14 mouse cellular contexts compared by ENCODE assay signal in the genomic region with DNA sequence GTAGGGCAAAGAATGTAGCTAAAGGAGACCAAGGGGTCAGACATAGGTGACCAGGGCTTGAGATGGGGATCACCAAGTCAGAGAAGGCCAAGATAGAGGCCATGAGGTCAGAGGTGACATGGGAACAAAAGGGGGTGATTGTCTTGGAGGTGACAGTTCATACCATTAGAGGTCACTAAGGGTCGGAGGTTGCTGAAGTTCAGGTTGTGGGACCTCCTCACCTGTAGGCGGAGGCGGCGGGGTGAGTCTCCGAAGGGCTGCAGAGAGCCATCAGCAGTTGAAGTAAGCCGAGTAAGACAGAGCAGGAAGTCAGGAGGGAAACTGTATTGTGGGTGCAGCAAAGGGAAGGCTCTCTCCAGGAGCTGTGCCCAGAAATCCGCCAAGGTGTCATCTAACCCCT. TPM values are rescaled to one million over a fixed set of nuclear protein-coding genes. Genes with fewer than 3 reads are reported as not detected.
DNase-seq lines count a peak whose midpoint lies in the region; ATAC-seq lines count a peak whose summit lies in the region.
"Had no signal": no experiment of that assay in that cellular context is flagged by ENCODE, and none has a peak within 500 bp of the region (broad histone marks: within the 10 kb centered on the region; RNA-seq: fewer than 3 reads in every experiment).

No protein-coding gene starts in this region.

- H3K27ac ChIP-seq in embryonic facial prominence, embryonic 10.5 days (replicated peaks): no peak overlapping the region
- no peak overlapping the region for H3K27ac ChIP-seq in forebrain, embryonic 10.5 days
- no peak overlapping the region for H3K27ac ChIP-seq in hindbrain, embryonic 14.5 days
- no peak overlapping the region for H3K27ac ChIP-seq in midbrain, embryonic 13.5 days
- H3K27ac ChIP-seq: liver, embryonic 13.5 days had no signal

- intact Hi-C loops in gastrocnemius, postnatal 36 days (cut with DNase I): no loop called here

- peak overlapping the region; percentile 68 for H3K4me2 ChIP-seq in hindbrain, embryonic 14.5 days (replicated peaks)
- H3K4me2 ChIP-seq in midbrain, embryonic 13.5 days (replicated peaks): peak overlapping the region; percentile 96
- H3K4me2 ChIP-seq: liver, embryonic 13.5 days had no signal

- peaks cover 50% of the 10 kb centered on the region for H3K36me3 ChIP-seq in embryonic facial prominence, embryonic 10.5 days (replicated peaks)
- peaks cover 45% of the 10 kb centered on the region for H3K36me3 ChIP-seq in forebrain, embryonic 10.5 days (replicated peaks)
- peaks cover 38% of the 10 kb centered on the region for H3K36me3 ChIP-seq in hindbrain, embryonic 14.5 days (replicated peaks; ENCODE audit: control insufficient read depth, insufficient read depth)
- peaks cover 38% of the 10 kb centered on the region for H3K36me3 ChIP-seq in midbrain, embryonic 13.5 days
- H3K36me3 ChIP-seq: liver, embryonic 13.5 days had no signal

- WGBS in embryonic facial prominence, embryonic 10.5 days: 91% methylated on average over 7 of the region's 7 CpGs
- WGBS in forebrain, embryonic 10.5 days: 92% methylated on average over 7 of the region's 7 CpGs
- WGBS in hindbrain, embryonic 14.5 days: 83% methylated on average over 7 of the region's 7 CpGs
- WGBS in midbrain, embryonic 13.5 days: 89% methylated on average over 7 of the region's 7 CpGs

- peak overlapping the region; percentile 71 for H3K9ac ChIP-seq in hindbrain, embryonic 14.5 days
- H3K9ac ChIP-seq in midbrain, embryonic 13.5 days (replicated peaks): peak overlapping the region; percentile 94
- H3K9ac ChIP-seq: liver, embryonic 13.5 days had no signal

- H3K4me1 ChIP-seq in embryonic facial prominence, embryonic 10.5 days: peaks cover 66% of the 10 kb centered on the region
- H3K4me1 ChIP-seq in forebrain, embryonic 10.5 days: peaks cover 66% of the 10 kb centered on the region
- H3K4me1 ChIP-seq in hindbrain, embryonic 14.5 days (replicated peaks; ENCODE audit: control insufficient read depth, insufficient read depth, low read length): peaks cover 52% of the 10 kb centered on the region
- H3K4me1 ChIP-seq in midbrain, embryonic 13.5 days (replicated peaks): peaks cover 61% of the 10 kb centered on the region

- H3K9me3 ChIP-seq in embryonic facial prominence, embryonic 10.5 days: peaks cover 9% of the 10 kb centered on the region
- peaks cover 9% of the 10 kb centered on the region for H3K9me3 ChIP-seq in forebrain, embryonic 10.5 days
- H3K9me3 ChIP-seq in hindbrain, embryonic 14.5 days (ENCODE audit: control insufficient read depth, low read length): peaks cover 7% of the 10 kb centered on the region; the same call in 1 of the 2 replicates
- peaks cover 4% of the 10 kb centered on the region; the same call in 1 of the 2 replicates for H3K9me3 ChIP-seq in midbrain, embryonic 13.5 days

- ATAC-seq in hindbrain, embryonic 14.5 days (ENCODE audit: low FRiP score): no peak
- no peak for ATAC-seq in midbrain, embryonic 13.5 days

- DNase-seq in embryonic facial prominence, embryonic 10.5 days (ENCODE audit: low spot score): no peak
- no peak for DNase-seq in forebrain, embryonic 10.5 days (ENCODE audit: extremely low spot score, low spot score)
- DNase-seq in hindbrain, embryonic 14.5 days (ENCODE audit: low spot score): no peak
- DNase-seq in gastrocnemius, postnatal 36 days: no peak
- no peak for DNase-seq in frontal cortex, postnatal 10 days (ENCODE audit: low spot score in 2 of 2)
- no peak for DNase-seq in kidney, postnatal 14 days
- DNase-seq: adrenal gland, postnatal 10 days; heart, adult 18-20 months; kidney, postnatal 36 days; liver, embryonic 13.5 days; right cerebral cortex, postnatal 25 days had no signal

- H3K4me3 ChIP-seq in embryonic facial prominence, embryonic 10.5 days: peak overlapping the region; percentile 86
- H3K4me3 ChIP-seq in forebrain, embryonic 10.5 days: peak overlapping the region; percentile 77
- H3K4me3 ChIP-seq in hindbrain, embryonic 14.5 days (replicated peaks; ENCODE audit: low read length): peak overlapping the region; percentile 54
- H3K4me3 ChIP-seq in midbrain, embryonic 13.5 days (replicated peaks): peak overlapping the region; percentile 85
- H3K4me3 ChIP-seq: liver, embryonic 13.5 days had no signal

- peaks cover 23% of the 10 kb centered on the region for H3K27me3 ChIP-seq in embryonic facial prominence, embryonic 10.5 days (replicated peaks; ENCODE audit: low read depth, poor library complexity, severe bottlenecking)
- peaks cover 50% of the 10 kb centered on the region for H3K27me3 ChIP-seq in forebrain, embryonic 10.5 days (ENCODE audit: poor library complexity, severe bottlenecking)
- no peaks in the 10 kb centered on the region for H3K27me3 ChIP-seq in hindbrain, embryonic 14.5 days (ENCODE audit: control insufficient read depth, insufficient read depth, low read length)
- H3K27me3 ChIP-seq in midbrain, embryonic 13.5 days: peaks cover 8% of the 10 kb centered on the region

RNA-seq across cellular contexts. Expression of gene Gm43720, which starts 1.8 kb away (rescaled TPM):
- polyA plus RNA-seq in embryonic facial prominence, embryonic 10.5 days (2016; fragmentation: Nextera tagmentation; extraction: Ambion mirVana): 0.11 TPM in 1 of 2 replicates, not detected in the other
- 0.09 TPM in 2 replicates for polyA plus RNA-seq in forebrain, embryonic 10.5 days (2016; fragmentation: Nextera tagmentation; extraction: Ambion mirVana)
- polyA plus RNA-seq in hindbrain, embryonic 14.5 days (2014; fragmentation: Nextera tagmentation; extraction: Ambion mirVana): 0.15 TPM in 1 of 2 replicates, not detected in the other
- polyA plus RNA-seq in midbrain, embryonic 13.5 days (2015; fragmentation: Nextera tagmentation; extraction: Ambion mirVana): 0.10 and 0.19 TPM in 2 replicates
- total RNA-seq in gastrocnemius, postnatal 36 days (2021): not detected
- total RNA-seq: CH12.LX; heart, adult 18-20 months; neutrophil, adult 5-6 weeks had no signal
- polyA plus RNA-seq: liver, embryonic 13.5 days had no signal

RNA-seq across cellular contexts. Expression of gene Gpc2, which starts 1.8 kb away (rescaled TPM):
- polyA plus RNA-seq in embryonic facial prominence, embryonic 10.5 days (2016; fragmentation: Nextera tagmentation; extraction: Ambion mirVana): 48.1 TPM in 2 replicates
- 34.8 and 36.7 TPM in 2 replicates for polyA plus RNA-seq in forebrain, embryonic 10.5 days (2016; fragmentation: Nextera tagmentation; extraction: Ambion mirVana)
- 23.9 and 24.2 TPM in 2 replicates for polyA plus RNA-seq in hindbrain, embryonic 14.5 days (2014; fragmentation: Nextera tagmentation; extraction: Ambion mirVana)
- polyA plus RNA-seq in midbrain, embryonic 13.5 days (2015; fragmentation: Nextera tagmentation; extraction: Ambion mirVana): 236 and 248 TPM in 2 replicates
- total RNA-seq in gastrocnemius, postnatal 36 days (2021): not detected
- total RNA-seq: CH12.LX had no signal

RNA-seq across cellular contexts. Expression of gene Stag3, which starts 2.0 kb away (rescaled TPM):
- polyA plus RNA-seq in embryonic facial prominence, embryonic 10.5 days (2016; fragmentation: Nextera tagmentation; extraction: Ambion mirVana): 5.5 and 6.2 TPM in 2 replicates
- polyA plus RNA-seq in forebrain, embryonic 10.5 days (2016; fragmentation: Nextera tagmentation; extraction: Ambion mirVana): 3.8 and 4.1 TPM in 2 replicates
- 9.0 and 9.5 TPM in 2 replicates for polyA plus RNA-seq in hindbrain, embryonic 14.5 days (2014; fragmentation: Nextera tagmentation; extraction: Ambion mirVana)
- 4.8 and 5.4 TPM in 2 replicates for polyA plus RNA-seq in midbrain, embryonic 13.5 days (2015; fragmentation: Nextera tagmentation; extraction: Ambion mirVana)
- total RNA-seq in gastrocnemius, postnatal 36 days (2021): not detected
- total RNA-seq: CH12.LX; heart, adult 18-20 months had no signal

RNA-seq across cellular contexts. Expression of gene Gal3st4, which starts 5.4 kb away (rescaled TPM):
- polyA plus RNA-seq in embryonic facial prominence, embryonic 10.5 days (2016; fragmentation: Nextera tagmentation; extraction: Ambion mirVana): 3.6 and 4.5 TPM in 2 replicates
- polyA plus RNA-seq in forebrain, embryonic 10.5 days (2016; fragmentation: Nextera tagmentation; extraction: Ambion mirVana): 3.1 and 3.9 TPM in 2 replicates
- polyA plus RNA-seq in hindbrain, embryonic 14.5 days (2014; fragmentation: Nextera tagmentation; extraction: Ambion mirVana): 2.6 and 2.9 TPM in 2 replicates
- 2.5 and 3.0 TPM in 2 replicates for polyA plus RNA-seq in midbrain, embryonic 13.5 days (2015; fragmentation: Nextera tagmentation; extraction: Ambion mirVana)
- under 1 TPM; 0.12 to 0.18 TPM for total RNA-seq in gastrocnemius, postnatal 36 days (2021)
- total RNA-seq: neutrophil, adult 5-6 weeks had no signal

RNA-seq across cellular contexts. Expression of gene BC037034, which starts 14.2 kb away (rescaled TPM):
- 5.7 and 6.1 TPM in 2 replicates for polyA plus RNA-seq in embryonic facial prominence, embryonic 10.5 days (2016; fragmentation: Nextera tagmentation; extraction: Ambion mirVana)
- polyA plus RNA-seq in forebrain, embryonic 10.5 days (2016; fragmentation: Nextera tagmentation; extraction: Ambion mirVana): 5.3 and 5.5 TPM in 2 replicates
- polyA plus RNA-seq in hindbrain, embryonic 14.5 days (2014; fragmentation: Nextera tagmentation; extraction: Ambion mirVana): 19.5 and 19.7 TPM in 2 replicates
- 12.2 and 15.8 TPM in 2 replicates for polyA plus RNA-seq in midbrain, embryonic 13.5 days (2015; fragmentation: Nextera tagmentation; extraction: Ambion mirVana)
- total RNA-seq in gastrocnemius, postnatal 36 days (2021): 1 to 10 TPM; 2.2 to 3.3 TPM
